Mouse (Mus musculus): ENCODE data around the gene Ptprr. TPM values are rescaled to one million over a fixed set of nuclear protein-coding genes. Genes with fewer than 3 reads are reported as not detected.

Ptprr gene
- under 1 TPM; 0.41 to 0.54 TPM for total RNA-seq (2021)

DNA sequence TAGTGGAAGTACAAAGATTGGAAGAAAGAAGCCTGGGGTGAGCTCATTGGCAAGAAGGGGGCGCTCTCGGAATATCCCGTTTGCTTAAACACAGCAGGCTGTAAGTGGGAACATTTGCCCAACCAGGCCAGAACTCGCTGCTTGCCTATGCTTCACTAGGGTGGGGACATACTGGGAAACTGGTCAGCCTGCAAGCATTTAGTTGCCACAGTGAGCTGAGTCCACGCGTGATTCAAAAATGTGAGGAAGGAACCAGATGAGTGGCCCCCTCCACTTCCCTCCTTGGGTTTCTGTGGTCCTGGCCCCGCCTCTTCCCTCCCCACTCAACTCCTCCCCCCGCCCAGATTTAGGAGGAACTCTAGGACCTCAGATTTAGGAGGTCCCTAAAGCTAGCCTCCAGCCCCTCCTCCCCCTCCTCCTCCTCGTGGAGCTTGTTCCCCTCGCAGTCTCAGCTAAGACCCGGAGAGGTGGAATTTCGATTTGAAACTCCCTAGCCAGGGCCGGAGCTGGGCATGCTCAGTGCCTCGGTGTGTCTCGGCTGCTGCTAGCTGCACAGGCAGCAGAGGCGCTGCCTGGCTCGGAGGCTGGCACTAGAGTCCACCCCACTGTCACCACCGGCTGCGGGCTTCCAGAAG lies at the start of gene Ptprr:
Gene Ptprr, plus strand, starts transcription at position 369 of the 635 bp plus-strand sequence.
- peak; percentile 15 for DNase-seq

DNA sequence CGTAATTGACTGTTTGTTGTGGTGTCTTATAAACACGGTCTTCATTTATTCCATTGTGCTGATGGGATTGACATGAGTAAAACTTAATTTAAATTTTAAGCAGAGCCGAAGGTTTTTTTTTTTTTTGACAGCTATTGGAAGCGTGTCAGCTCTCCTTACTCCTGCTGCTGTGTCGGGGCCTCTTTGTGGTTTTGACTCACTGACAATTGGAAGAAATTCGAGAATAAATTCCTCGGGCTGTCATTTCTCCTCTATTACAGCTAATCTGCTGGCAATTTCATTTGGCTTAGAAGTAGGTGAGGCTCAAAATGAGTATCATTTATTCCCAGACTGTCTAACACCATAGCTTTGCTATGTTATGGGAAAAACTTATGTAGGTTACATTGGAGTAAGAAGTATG lies 41.7 kb upstream of the Ptprr start:
- no peak for DNase-seq

DNA sequence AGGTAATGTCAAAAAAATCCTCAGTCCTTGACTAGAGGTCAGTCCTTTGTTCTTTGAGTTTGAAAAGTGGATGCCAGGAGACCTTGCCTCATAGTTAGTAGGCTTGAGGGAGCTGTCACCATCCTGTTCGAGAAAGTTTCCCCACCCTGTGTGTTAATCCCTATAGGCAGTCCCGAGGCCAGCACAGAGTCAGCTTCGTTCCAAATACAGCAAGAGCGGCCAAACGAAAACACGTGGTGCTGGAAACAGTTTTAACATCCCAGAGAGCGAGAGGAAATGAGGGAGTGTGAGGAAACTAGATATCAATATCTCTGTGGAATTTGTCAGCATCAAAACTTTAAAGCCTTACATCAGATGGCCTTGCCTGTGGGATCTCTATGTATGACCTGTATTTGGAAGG lies 39.0 kb upstream of the Ptprr start:
- DNase-seq = peak; percentile 27

DNA sequence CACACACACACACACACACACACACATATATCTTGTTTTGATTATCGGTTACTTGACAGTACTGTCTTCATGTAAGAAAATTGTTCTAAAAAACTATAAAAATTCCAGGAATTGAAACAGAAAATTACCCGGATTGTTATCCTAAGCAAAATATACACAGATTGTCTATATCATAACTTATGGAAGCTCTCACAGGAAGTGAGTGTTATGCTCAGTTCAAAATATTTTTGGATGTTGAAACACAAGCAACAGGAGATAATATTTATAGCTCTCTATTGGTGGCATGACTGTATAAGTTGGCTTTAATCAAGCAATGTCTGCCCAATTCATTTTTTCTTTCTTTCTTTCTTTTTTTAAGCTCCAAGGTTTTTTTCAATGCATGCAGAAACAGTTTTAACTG lies 38.0 kb upstream of the Ptprr start:
- DNase-seq = no peak

DNA sequence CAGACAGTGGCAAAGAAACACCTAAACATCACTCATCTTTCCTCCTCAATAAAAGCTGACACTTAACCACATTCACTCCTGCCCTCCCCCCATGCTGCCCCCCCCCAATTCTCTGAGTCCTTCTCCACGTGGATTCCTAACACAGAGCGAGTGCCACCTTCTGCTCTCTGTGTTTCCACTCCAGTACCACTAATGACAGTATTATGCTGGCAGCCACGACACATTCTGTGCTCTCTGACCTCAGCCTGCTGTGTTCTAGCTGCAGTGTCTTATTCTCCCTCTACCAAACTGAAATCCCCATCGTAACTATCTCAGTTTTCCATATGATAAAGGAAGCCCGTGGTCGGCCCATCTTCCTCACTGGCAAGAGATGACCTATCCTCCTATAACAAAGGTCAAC lies 33.7 kb upstream of the Ptprr start:
- DNase-seq = no peak

DNA sequence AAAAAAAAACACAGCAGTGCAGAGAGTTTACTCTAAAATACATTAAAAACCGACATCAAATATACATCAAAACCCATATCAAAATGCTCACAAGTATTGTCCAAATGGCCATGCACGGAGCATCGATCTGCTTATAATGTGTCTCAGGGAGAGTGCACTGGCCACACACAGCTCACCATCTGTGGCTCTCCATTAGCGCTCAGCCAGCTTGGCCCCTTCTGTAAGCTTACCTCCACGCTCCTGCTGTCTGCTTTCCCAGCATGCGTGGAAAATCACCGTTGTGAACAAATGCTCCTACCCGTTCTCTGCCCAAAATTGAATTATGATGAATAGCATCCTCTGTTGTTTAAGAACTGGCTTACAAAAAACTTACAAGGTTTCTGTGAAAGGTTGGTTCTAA lies 16.2 kb upstream of the Ptprr start:
- no peak for DNase-seq

DNA sequence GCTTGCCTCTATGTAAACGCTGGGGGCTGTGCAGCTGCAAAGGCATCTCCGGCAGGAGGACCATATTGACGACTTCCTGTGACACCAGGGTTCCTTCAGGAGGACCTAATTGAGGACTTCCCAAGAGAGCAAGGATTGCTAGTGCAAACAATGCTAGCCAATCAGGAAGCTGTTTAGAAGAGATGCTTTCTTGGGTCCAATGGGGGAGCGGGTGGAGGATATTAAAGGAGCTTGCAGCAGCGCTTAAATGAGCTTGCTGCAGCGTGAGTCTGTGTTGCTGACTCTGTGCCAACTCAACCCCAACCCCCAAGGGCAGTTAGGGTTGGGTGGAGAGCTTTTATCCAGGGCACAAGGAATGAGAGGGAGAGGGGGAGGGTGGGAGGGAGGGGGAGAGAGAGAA lies 11.3 kb upstream of the Ptprr start:
- no peak for DNase-seq

DNA sequence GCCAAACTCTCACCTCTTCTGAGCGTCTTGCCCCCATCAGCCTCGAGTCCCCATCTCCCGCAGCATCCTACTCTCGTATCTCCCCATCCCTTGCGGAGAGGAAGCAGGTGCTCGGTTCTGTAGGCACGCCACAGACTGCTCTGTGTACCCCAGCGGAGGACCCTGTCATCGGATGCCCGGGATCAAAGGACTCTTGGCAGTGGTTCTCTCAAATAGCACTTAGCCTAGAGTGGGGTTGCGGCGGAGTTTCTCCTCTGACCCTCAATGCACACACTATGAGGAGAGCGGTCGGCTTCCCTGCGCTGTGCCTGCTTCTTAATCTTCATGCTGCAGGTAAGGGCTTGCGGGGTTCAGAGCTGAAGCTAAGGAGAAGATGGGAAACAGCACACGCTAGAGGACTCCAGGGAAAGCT lies 473 bp downstream of the Ptprr start:
- peak; percentile 4 for DNase-seq

DNA sequence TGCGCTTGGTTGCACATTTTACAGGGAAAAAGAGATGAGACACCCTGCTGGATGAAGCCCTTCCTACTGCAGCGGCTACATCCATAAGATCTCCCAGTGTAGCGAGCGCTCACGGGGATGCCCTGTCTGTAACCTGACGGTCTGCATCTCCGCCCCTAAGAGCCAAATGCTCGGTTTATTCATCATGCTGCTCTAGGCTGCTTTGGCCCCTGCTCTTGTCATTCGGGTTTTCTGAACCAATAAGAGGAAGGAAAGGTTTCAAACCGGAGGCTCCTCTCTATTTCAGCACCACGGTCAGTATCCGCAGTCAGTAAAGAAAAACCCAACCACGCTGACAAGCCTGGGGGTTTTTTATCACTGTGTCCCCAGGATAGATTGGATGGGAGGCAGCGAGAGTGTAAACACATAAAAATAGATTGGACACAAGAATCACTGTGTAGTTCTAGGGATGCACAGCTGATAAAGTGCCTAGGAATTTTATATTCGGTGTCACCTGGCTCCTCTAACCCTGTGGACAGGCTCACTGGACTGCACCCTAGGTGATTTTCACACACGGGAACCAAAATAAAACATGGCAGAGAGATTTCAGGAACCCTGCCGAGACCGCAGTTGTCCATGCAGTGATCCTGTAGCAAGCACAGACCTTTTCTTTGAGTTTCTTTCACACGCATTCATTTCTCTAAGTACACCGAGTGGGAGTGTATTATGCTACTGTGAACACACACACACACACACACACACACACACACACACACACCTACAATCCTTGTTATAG lies 1.3 kb downstream of the Ptprr start:
- peak; percentile 10 for DNase-seq

DNA sequence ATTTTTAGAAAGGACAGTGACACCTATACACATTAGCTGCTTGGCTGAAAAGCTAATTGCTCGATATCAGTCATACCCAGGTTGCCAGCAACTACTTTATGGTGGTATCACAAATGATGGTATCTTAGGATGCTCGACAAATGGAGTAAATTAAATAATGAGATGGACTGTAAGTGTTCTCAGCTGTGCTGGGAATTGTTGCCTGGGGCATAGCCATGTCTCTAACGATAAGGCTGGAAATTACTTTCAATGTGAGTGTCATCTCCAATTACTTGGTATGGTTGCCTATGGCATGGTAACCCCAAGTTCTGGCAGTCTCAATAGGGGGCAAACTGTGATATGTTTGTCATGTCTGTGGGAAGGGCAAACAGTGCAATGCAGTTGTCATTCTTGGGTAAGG lies 3.1 kb downstream of the Ptprr start:
- no peak for DNase-seq

DNA sequence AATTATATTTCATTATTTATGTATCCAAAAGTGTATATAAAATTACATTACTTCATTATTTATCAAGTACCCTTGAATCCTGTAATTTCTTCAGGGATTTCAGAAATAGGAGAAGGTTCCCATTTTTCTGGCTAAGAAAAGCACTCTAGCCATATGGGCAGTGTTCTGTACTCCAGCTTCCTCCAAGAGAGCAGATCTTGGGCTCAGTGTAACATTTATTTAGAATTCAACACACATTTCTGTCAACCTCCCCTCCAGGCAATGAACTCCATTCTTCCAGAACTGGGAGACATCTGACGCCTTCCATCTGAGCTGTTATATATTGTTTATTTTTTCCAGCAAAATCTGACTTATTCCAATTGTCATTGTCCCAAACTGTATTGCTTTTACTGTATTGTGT lies 20.1 kb downstream of the Ptprr start:
- DNase-seq = no peak

DNA sequence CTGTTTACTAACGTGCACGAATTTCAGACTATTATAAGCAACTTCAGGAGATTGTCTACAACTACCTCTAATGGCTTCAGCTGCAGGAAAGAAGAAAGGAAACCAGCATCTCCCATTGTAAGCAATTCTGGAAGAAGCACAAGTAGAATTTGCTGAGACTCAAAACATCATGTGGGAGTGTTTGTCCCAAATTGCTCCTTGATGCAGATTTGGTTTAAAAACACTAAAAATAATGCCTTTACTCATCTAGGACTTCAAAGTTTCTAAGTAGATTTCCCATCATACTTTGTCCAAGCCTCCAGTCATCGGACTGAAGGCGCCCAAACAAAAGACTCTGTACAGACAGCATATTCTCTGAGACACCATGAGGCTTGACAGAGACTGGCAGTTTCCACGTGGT lies 57.9 kb downstream of the Ptprr start:
- no peak for DNase-seq

DNA sequence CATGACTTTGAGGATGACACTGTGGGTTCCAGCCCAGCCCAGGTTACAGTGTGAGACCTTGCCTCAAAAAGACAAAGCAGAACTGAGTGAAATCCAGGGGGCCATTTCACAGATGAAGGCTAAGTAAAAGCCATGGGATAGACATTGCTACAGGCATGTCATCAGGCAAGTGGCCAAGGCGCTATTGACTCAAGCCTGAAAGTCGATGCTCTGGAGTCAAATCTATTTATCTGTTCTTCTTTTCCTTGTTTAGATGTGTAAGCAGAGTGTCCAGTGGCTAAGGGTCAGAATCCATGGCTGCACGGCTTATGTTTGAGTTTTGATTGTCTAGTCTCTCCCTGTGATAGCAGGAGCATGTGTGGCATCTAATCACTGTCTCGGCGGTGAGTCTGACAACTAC lies 60.6 kb downstream of the Ptprr start:
- no peak for DNase-seq

DNA sequence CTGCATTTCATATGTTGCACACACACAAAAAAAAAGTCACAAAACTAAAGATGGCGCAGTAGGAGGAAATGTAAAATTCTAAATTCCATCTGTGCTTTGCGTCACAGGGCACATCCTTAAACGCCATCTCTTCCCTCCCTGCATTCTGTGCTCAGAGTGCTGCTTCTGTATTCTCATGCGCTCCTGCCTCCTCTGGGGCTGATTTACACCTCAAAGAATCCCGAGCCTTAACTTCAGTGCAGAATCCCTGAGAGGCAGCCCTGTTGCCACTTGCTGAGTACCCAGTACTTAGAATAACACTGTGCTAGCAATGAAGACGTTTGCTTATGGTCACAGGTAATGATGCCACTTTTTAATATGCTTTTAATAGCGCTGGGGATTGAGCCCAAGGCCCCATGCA lies 61.4 kb downstream of the Ptprr start:
- no peak for DNase-seq

DNA sequence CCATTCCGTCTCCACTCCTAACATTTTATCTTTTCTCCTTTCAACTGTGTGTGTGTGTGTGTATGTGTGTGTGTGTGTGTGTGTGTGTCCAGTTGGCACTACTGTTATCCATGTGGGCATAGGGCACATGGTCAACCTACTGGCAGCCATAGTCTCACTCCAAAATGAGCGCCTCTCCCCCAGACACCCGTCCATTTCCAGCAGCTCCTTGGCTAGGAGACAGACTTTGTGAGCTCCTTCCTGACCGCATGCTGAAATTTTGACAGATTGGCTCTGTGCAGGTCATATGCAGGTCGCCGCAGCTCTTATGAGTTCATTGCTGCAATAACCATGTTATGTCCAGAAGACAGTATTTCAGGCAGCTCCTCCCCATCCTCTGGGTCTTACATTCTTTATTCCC lies 62.8 kb downstream of the Ptprr start:
- no peak for DNase-seq

DNA sequence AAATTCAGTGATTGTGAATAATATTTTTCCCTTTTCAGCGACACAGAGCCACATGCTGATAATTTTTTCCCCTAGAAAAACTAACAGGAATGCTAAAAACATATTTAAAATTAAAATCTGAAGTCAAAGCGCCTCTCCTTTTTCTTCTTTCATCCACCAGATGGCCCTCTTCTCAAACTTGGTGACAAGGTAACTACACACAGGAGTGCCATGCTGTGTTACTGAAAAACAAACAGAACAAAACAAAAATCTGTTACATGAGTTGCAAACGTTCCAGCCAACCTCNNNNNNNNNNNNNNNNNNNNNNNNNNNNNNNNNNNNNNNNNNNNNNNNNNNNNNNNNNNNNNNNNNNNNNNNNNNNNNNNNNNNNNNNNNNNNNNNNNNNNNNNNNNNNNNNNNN lies 66.0 kb downstream of the Ptprr start:
- DNase-seq = no peak

DNA sequence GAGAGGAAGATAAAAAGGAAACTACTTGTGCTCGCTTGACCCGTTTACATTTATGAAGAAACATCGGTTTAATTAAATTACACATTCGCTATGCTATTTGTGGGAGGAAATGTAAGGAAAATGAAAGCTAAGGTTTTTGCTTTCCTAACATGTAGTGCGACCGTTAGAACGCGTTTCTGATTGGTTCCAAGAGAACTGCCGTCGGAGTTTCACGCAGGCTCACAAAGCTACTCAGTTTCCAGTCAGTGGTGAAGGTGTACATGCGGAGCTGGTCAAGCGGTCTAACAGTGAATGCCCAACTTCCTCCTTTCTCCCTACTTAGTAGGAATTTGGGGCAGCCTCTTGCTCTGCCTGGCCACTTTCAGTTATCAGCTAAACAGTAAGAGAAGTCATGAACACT lies 78.5 kb downstream of the Ptprr start:
- no peak for DNase-seq

DNA sequence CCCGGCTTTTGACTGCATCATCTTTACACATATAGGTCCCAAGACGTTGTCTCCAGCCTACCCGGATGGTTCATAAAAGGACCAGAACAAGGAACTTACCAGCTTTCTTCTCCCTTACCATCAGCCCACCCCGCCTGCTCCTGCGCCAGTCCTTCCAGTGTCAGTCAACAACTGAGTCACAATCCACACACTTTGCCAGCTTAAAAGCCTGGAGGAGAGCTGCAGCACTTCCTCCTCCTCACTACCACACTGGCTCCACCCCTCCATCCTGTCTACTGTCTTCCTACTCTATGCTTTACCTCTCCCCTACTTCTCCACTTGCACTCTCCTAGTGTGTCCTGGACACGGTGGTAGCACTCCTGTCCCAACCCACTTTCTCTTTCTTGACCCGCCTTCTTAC lies 80.5 kb downstream of the Ptprr start:
- no peak for DNase-seq

DNA sequence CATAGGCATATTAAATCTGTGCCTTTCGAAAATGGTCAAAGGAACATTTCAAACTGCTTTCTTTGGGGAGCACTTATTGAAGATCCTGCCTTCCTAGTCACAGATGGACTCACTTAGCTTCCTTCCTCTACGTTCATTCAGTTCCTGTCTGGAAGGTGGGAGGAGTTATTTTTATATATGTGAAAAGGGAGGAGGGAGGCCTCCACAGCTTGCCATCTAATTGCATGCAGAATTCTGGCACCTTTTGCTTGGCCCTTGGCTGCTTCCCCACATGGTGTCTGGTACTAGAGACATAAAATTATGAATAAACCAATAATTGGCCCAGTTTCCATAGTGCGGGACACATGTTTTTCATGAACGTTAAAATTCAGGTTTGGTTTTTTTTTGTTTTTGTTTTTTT lies 90.2 kb downstream of the Ptprr start:
- no peak for DNase-seq

DNA sequence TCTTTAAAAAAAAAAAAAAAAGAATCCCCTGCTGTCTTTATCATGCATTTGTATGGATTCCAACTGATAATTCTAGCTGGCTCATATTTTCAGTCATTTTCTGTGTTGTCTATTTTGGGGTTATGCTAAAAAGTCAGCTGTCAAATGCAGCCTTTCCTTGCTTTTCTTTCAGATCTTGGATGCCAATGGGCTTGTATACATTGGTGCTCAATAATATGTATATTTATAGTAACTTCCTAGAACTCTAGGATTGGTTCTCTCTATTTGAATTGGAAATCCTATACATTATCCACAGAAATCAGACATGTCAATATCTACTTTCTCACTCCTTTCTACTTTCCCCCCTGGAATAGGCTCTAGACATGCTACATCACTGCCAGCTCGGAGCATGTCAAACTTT lies 90.7 kb downstream of the Ptprr start:
- DNase-seq = no peak

DNA sequence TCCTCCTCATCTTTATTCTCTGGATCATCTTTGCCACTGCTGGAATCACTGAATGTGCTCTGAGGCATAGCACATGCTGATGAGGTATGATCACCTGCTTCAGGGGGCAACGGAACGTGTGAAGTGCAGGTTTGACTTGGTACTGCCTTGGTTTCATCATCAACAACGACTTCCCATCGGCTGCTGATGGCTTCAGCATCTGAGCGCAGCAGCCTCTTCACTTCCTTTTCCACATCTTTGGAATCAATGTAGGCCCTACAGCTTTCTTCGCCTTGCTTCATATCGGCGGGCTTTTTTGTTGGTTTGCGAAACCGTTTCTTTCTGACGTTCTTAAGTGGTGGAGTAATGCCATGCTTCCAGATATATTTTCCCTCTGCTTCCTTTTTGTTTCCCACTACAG lies 94.9 kb downstream of the Ptprr start:
- no peak for DNase-seq

DNA sequence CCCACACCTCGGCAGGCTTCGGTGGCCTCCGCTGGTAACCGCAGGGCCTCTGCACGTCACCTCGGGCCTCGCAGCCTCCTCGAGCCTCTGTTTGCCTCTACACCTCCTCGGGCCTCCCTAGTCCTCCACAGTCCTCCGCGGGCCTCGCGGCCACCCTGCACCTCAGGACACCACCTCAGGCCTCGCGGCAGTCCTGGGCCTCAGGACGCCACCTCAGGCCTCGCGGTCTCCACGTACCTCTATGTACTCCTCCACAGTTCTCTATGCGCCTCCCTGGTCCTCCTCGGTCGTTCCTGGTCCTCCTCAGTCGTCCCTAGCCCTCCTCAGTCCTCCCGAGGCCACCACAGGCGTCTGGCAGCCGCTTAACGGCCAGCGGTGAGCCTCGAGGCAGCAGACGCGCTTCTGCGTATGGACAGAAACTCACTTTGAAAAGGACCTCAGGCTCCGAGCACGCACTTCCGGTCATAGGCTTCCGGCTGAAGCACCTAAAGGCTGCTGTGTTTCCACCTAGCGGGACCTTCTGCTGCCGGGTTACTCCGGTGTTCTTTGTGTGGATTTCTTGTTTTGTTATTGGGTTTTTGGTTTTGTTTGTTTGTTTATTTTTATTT lies 96.0 kb downstream of the Ptprr start, which contains the start of gene 4933416C03Rik:
Gene 4933416C03Rik, minus strand, starts transcription at position 51 of the 608 bp plus-strand sequence.
- no peak for DNase-seq

DNA sequence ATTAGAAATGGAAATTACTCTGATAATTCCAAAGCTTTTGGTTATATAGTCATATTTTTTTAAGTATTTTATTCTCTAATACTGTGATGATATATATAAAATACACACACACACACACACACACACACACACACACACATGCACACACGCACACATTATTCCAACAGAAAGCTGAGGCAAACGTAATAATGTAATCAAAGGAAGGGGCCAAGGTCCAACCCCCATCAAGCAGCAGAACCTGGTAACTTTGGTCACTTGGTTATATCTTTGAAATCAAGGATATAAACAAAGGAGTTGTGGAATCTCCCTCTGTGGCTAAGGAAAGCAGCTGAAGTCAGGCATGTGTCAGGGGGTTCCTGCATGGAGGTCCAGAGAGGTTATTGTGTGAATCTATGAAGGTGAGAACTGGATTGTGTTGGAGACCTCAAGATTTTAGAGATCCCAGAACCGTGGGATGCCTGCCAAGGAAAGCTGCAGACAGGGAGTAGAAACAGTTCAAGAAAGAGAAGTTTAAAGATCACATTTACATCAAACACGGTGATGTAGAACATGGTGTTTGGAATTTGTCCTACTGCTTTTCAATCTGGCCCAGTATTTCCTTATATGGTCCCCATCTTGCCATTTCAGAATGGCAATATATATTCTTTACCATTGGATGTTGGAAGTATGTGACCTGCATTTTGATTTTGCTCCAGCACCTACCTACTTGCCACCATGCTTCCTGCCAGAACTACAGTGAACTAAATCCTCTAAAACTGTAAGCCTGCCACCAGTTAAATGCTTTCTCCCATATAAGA lies 98.1 kb downstream of the Ptprr start:
- no peak for DNase-seq

All from heart, postnatal 4 days (tissue).